Mouse (Mus musculus): ENCODE data around the gene Ush2a.

Gene Ush2a

GRCm38 (mm10) chr1:188672871-188673270 is 411.0 kb downstream of the Ush2a start:
- DNase-seq (ENCODE audit: low read depth) = no peak

GRCm38 (mm10) chr1:188674640-188675510 is 413.1 kb downstream of the Ush2a start:
- DNase-seq (ENCODE audit: low read depth) = no peak

GRCm38 (mm10) chr1:188675511-188675863 is 413.7 kb downstream of the Ush2a start:
- no peak for DNase-seq (ENCODE audit: low read depth)

GRCm38 (mm10) chr1:188678189-188678588 is 416.4 kb downstream of the Ush2a start:
- DNase-seq (ENCODE audit: low read depth) = peak; percentile 7

GRCm38 (mm10) chr1:188686362-188686761 is 424.5 kb downstream of the Ush2a start:
- no peak for DNase-seq (ENCODE audit: low read depth)

- no peak for DNase-seq (ENCODE audit: low read depth)
Measured at GRCm38 (mm10) chr1:188696295-188696694, 434.5 kb downstream of the Ush2a start.

- peak; percentile 1 for DNase-seq (ENCODE audit: low read depth)
Measured at GRCm38 (mm10) chr1:188708176-188708575, 446.4 kb downstream of the Ush2a start.

GRCm38 (mm10) chr1:188708694-188709093 is 446.9 kb downstream of the Ush2a start:
- no peak for DNase-seq (ENCODE audit: low read depth)

GRCm38 (mm10) chr1:188714131-188714530 is 452.3 kb downstream of the Ush2a start:
- DNase-seq (ENCODE audit: low read depth) = no peak

- DNase-seq (ENCODE audit: low read depth) = no peak
Measured at GRCm38 (mm10) chr1:188714941-188715340, 453.1 kb downstream of the Ush2a start.

GRCm38 (mm10) chr1:188716886-188717285 is 455.1 kb downstream of the Ush2a start:
- DNase-seq (ENCODE audit: low read depth) = no peak

- no peak for DNase-seq (ENCODE audit: low read depth)
Measured at GRCm38 (mm10) chr1:188725122-188725995, 463.5 kb downstream of the Ush2a start.

GRCm38 (mm10) chr1:188726937-188727336 is 465.1 kb downstream of the Ush2a start:
- DNase-seq (ENCODE audit: low read depth) = no peak

GRCm38 (mm10) chr1:188728625-188729024 is 466.8 kb downstream of the Ush2a start:
- DNase-seq (ENCODE audit: low read depth) = no peak

- no peak for DNase-seq (ENCODE audit: low read depth)
Measured at GRCm38 (mm10) chr1:188729179-188729578, 467.4 kb downstream of the Ush2a start.

GRCm38 (mm10) chr1:188734741-188735266 is 473.0 kb downstream of the Ush2a start:
- no peak for DNase-seq (ENCODE audit: low read depth)

- no peak for DNase-seq (ENCODE audit: low read depth)
Measured at GRCm38 (mm10) chr1:188742971-188743370, 481.1 kb downstream of the Ush2a start.

GRCm38 (mm10) chr1:188755031-188755430 is 493.2 kb downstream of the Ush2a start:
- no peak for DNase-seq (ENCODE audit: low read depth)

GRCm38 (mm10) chr1:188760515-188760914 is 498.7 kb downstream of the Ush2a start:
- no peak for DNase-seq (ENCODE audit: low read depth)

GRCm38 (mm10) chr1:188762463-188762862 is 500.6 kb downstream of the Ush2a start:
- DNase-seq (ENCODE audit: low read depth) = no peak

GRCm38 (mm10) chr1:188763761-188764160 is 501.9 kb downstream of the Ush2a start:
- no peak for DNase-seq (ENCODE audit: low read depth)

GRCm38 (mm10) chr1:188770828-188771227 is 509.0 kb downstream of the Ush2a start:
- DNase-seq (ENCODE audit: low read depth) = no peak
